Mouse (Mus musculus) C3H10T1/2 (cell line): ENCODE measurements around the gene Ipo7. TPM values are rescaled to one million over a fixed set of nuclear protein-coding genes. Genes with fewer than 3 reads are reported as not detected.

Source experiments
- polyA plus RNA-seq, 2 experiments: library from polyadenylated mRNA; unstranded; fragments of >200 nt; fragmentation: generic; extraction: Trizol; gene quantifications; one replicate each; pipeline ENCODE4 v1.2.1; 2012; ENCODE audit warnings: missing spikeins in 2 of 2

The Ipo7 gene
- polyA plus RNA-seq, result 1 to 10 TPM; 1.8 to 6.2 TPM

GRCm38 (mm10) chr7:110018117-110018630, at the start of gene Ipo7:
Gene Ipo7, plus strand, starts transcription at chr7:110018274.

GRCm38 (mm10) chr7:109986775-109987174, 31.3 kb upstream of the Ipo7 start, which contains the start of gene Tmem41b:
Gene Tmem41b, minus strand, starts transcription at chr7:109986929.

GRCm38 (mm10) chr7:110061199-110061751, 43.2 kb downstream of the Ipo7 start, which contains the start of gene Zfp143:
Gene Zfp143, plus strand, starts transcription at chr7:110061217.

Other genes starting within 250 kb of the Ipo7 start
- under 1 TPM in 1 of 2 experiments, not detected in 1; 0.02 TPM for gene Nrip3, start 236.2 kb upstream of the Ipo7 start, polyA plus RNA-seq
- 1 to 10 TPM in 1 of 2 experiments, under 1 TPM in 1; 0.08 to 2.4 TPM for gene Scube2, start 152.6 kb upstream of the Ipo7 start, polyA plus RNA-seq
- gene Dennd5a, start 57.8 kb upstream of the Ipo7 start, polyA plus RNA-seq, result 10 to 100 TPM; 13.9 to 64.1 TPM
- 10 to 100 TPM in 1 of 2 experiments, 1 to 10 TPM in 1; 2.7 to 18.9 TPM for gene Tmem41b, start 31.3 kb upstream of the Ipo7 start, polyA plus RNA-seq
- gene Zfp143, start 42.9 kb downstream of the Ipo7 start, polyA plus RNA-seq, result 1 to 10 TPM in 1 of 2 experiments, under 1 TPM in 1; 0.36 to 3.8 TPM
- gene Wee1, start 103.8 kb downstream of the Ipo7 start, polyA plus RNA-seq, result 1 to 10 TPM; 2.2 to 9.5 TPM
- gene Swap70, start 203.4 kb downstream of the Ipo7 start, polyA plus RNA-seq, result 10 to 100 TPM in 1 of 2 experiments, 1 to 10 TPM in 1; 1.9 to 14.8 TPM